Mouse (Mus musculus): ENCODE measurements around the gene 4933406M09Rik. TPM values are rescaled to one million over a fixed set of nuclear protein-coding genes. Genes with fewer than 3 reads are reported as not detected.

The 4933406M09Rik gene
- not detected in 2 replicates for total RNA-seq (2023)

GRCm38 (mm10) chr1:134385666-134386065, at the start of gene 4933406M09Rik:
Gene 4933406M09Rik (plus strand): TSS chr1:134385940.

GRCm38 (mm10) chr1:134361857-134362212, 23.9 kb upstream of the 4933406M09Rik start, which contains the start of gene Tmem183a:
Gene Tmem183a (minus strand): TSS chr1:134361979.

GRCm38 (mm10) chr1:134405509-134406413, 20.0 kb downstream of the 4933406M09Rik start, which contains the start of gene Cyb5r1:
Gene Cyb5r1 (plus strand): TSS chr1:134405559.

GRCm38 (mm10) chr1:134415168-134415831, 29.6 kb downstream of the 4933406M09Rik start, which contains the start of gene Adipor1:
Gene Adipor1 (plus strand): TSS chr1:134415378.

Other genes starting within 250 kb of the 4933406M09Rik start
- 576 and 719 TPM in 2 replicates for gene Chil1, start 203.8 kb upstream of the 4933406M09Rik start, total RNA-seq (2023)
- gene Mybph, start 192.5 kb upstream of the 4933406M09Rik start, total RNA-seq (2023): 0.19 and 0.84 TPM in 2 replicates
- not detected in 2 replicates for gene Adora1, start 150.5 kb upstream of the 4933406M09Rik start, total RNA-seq (2023)
- gene Myog, start 96.0 kb upstream of the 4933406M09Rik start, total RNA-seq (2023): not detected in 2 replicates
- 6.5 and 8.7 TPM in 2 replicates for gene Ppfia4, start 53.0 kb upstream of the 4933406M09Rik start, total RNA-seq (2023)
- gene Tmem183a, start 24.0 kb upstream of the 4933406M09Rik start, total RNA-seq (2023): 50.6 and 88.1 TPM in 2 replicates
- gene Cyb5r1, start 19.6 kb downstream of the 4933406M09Rik start, total RNA-seq (2023): 65.4 and 71.9 TPM in 2 replicates
- 495 and 609 TPM in 2 replicates for gene Adipor1, start 29.4 kb downstream of the 4933406M09Rik start, total RNA-seq (2023)
- gene Klhl12, start 69.6 kb downstream of the 4933406M09Rik start, total RNA-seq (2023): 29.9 and 31.7 TPM in 2 replicates
- 17.1 and 18.8 TPM in 2 replicates for gene Rabif, start 108.7 kb downstream of the 4933406M09Rik start, total RNA-seq (2023)
- not detected in 2 replicates for gene Mgat4e, start 163.7 kb downstream of the 4933406M09Rik start, total RNA-seq (2023)
- gene Kdm5b, start 174.2 kb downstream of the 4933406M09Rik start, total RNA-seq (2023): 47.3 and 74.6 TPM in 2 replicates

All from neutrophil, adult 65 days (primary cell).